Mouse (Mus musculus): ENCODE measurements at regions not wholly inside any gene's neighbourhood (a gene's known extent, or its start where the extent isn't known, plus 50 kb on each side); places are given as distances from the start of the nearest gene placed in this dataset.

DNA sequence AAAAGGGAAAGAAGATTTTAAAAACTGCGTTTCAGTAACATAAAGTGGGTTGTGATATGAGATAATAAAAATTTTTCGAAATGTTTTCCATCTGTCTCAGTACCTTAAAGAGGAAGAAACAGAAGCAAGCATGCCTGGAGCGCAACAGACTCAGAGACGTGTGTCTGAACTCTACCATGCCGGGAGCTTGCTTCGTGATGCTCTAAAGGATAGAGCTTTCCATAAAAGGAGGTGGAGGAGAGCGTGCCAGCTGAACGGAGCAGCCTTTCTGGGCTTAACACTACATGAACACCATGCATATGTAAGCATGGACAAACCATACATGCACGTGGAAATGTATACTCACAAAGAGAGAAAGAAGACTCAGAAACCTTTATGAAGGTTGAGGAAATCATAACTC is 387.5 kb upstream of the Slc7a11 start:
- Histone ChIP-seq H3K27me3 (ENCODE audit: control insufficient read depth) (no peaks in the 10 kb centered on the region), H3K9me3 (ENCODE audit: control insufficient read depth, low read length) (no peaks in the 10 kb centered on the region; the same call in 1 of the 2 replicates), H3K4me1 (ENCODE audit: control insufficient read depth) (no peaks in the 10 kb centered on the region), H3K36me3 (ENCODE audit: control insufficient read depth) (no peaks in the 10 kb centered on the region), H3K4me3 (replicated peaks) (no peak overlapping the region)
- TF ChIP-seq TAL1 (IDR thresholded peaks at IDR 0.05; ENCODE audit: low read length), result no peak
- no peak for TF ChIP-seq GATA1 (IDR thresholded peaks at IDR 0.05; ENCODE audit: low read length)

DNA sequence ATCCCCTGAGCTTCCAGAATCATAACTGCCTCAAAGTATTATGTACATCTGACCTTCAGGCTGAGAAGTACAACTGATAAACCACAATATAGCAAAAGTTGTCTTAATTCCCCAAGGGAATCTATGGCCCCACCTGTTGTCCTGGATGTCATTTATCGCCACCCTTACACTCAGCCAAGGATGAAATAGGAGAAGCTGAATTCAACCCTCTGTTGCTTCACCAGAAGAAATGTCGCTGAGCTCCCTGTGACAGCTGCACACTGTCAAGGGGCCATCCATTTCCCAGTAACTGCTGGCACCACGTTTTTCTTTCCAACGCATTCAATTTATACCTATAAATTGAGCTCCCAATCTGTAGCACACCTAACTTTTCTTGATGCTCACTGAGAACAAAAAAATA is 382.0 kb upstream of the Noct start:
- H3K9me3 ChIP-seq (ENCODE audit: control insufficient read depth, low read length), result peaks cover under 1% of the 10 kb centered on the region
- H3K4me1 ChIP-seq (ENCODE audit: control insufficient read depth), result no peaks in the 10 kb centered on the region
- TF ChIP-seq TAL1 (IDR thresholded peaks at IDR 0.05; ENCODE audit: low read length) (no peak), GATA1 (IDR thresholded peaks at IDR 0.05; ENCODE audit: low read length) (no peak)
- no peaks in the 10 kb centered on the region for H3K27me3 ChIP-seq (ENCODE audit: control insufficient read depth)
- no peak overlapping the region for H3K4me3 ChIP-seq (replicated peaks)
- H3K36me3 ChIP-seq (ENCODE audit: control insufficient read depth), result no peaks in the 10 kb centered on the region

- no peaks in the 10 kb centered on the region for H3K4me1 ChIP-seq (ENCODE audit: control insufficient read depth)
- H3K27me3 ChIP-seq (ENCODE audit: control insufficient read depth), result no peaks in the 10 kb centered on the region
- H3K9me3 ChIP-seq (ENCODE audit: control insufficient read depth, low read length), result peaks cover 9% of the 10 kb centered on the region
- no peaks in the 10 kb centered on the region for H3K36me3 ChIP-seq (ENCODE audit: control insufficient read depth)
- no peak for TF ChIP-seq TAL1 (IDR thresholded peaks at IDR 0.05; ENCODE audit: low read length)
- no peak for TF ChIP-seq GATA1 (IDR thresholded peaks at IDR 0.05; ENCODE audit: low read length)
- H3K4me3 ChIP-seq (replicated peaks), result no peak overlapping the region
Observed at GRCm38 (mm10) chr3:50844835-50845301, 379.4 kb upstream of the Noct start.

- no peaks in the 10 kb centered on the region for H3K36me3 ChIP-seq (ENCODE audit: control insufficient read depth)
- H3K27me3 ChIP-seq (ENCODE audit: control insufficient read depth), result no peaks in the 10 kb centered on the region
- no peak overlapping the region for H3K4me3 ChIP-seq (replicated peaks)
- TF ChIP-seq GATA1 (IDR thresholded peaks at IDR 0.05; ENCODE audit: low read length) (no peak), TAL1 (IDR thresholded peaks at IDR 0.05; ENCODE audit: low read length) (no peak)
- peaks cover 9% of the 10 kb centered on the region for H3K9me3 ChIP-seq (ENCODE audit: control insufficient read depth, low read length)
- H3K4me1 ChIP-seq (ENCODE audit: control insufficient read depth), result no peaks in the 10 kb centered on the region
Observed at GRCm38 (mm10) chr3:50845311-50845710, 378.9 kb upstream of the Noct start.

- H3K4me3 ChIP-seq (replicated peaks), result no peak overlapping the region
- peaks cover 9% of the 10 kb centered on the region for H3K9me3 ChIP-seq (ENCODE audit: control insufficient read depth, low read length)
- H3K4me1 ChIP-seq (ENCODE audit: control insufficient read depth), result no peaks in the 10 kb centered on the region
- H3K27me3 ChIP-seq (ENCODE audit: control insufficient read depth), result no peaks in the 10 kb centered on the region
- no peak for TF ChIP-seq TAL1 (IDR thresholded peaks at IDR 0.05; ENCODE audit: low read length)
- no peak for TF ChIP-seq GATA1 (IDR thresholded peaks at IDR 0.05; ENCODE audit: low read length)
- H3K36me3 ChIP-seq (ENCODE audit: control insufficient read depth), result no peaks in the 10 kb centered on the region
Observed at GRCm38 (mm10) chr3:50848528-50848927, 375.7 kb upstream of the Noct start.

DNA sequence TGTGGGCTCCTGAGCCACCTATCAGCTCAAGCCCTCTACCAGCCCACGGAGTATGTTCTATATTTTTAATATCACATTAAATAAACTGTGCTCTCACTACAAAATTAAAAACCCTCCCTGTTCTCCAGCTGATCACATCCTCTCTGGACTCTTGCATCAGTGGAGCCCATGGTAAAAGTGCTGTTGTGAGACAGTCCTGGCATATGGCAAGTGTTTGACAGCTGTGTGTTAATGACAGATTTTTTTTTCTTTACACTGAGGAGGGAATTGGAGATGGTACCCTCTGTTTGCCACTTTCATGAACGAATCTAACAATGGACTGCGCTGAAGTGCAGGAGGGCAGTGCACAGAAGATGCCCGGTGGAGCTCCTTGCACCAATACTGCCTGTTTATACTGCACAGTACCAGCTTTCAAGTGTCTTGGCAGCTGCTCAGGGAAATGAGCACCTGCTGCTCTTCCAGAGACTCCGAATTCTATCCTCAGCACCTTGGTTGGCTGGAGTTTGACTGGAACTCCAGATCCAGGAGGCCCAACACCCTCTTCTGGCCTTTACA is 373.1 kb upstream of the Noct start:
- no peak overlapping the region for H3K4me3 ChIP-seq (replicated peaks)
- peaks cover 9% of the 10 kb centered on the region for H3K9me3 ChIP-seq (ENCODE audit: control insufficient read depth, low read length)
- no peak for TF ChIP-seq TAL1 (IDR thresholded peaks at IDR 0.05; ENCODE audit: low read length)
- no peak for TF ChIP-seq GATA1 (IDR thresholded peaks at IDR 0.05; ENCODE audit: low read length)
- no peaks in the 10 kb centered on the region for H3K36me3 ChIP-seq (ENCODE audit: control insufficient read depth)
- H3K4me1 ChIP-seq (ENCODE audit: control insufficient read depth), result no peaks in the 10 kb centered on the region
- H3K27me3 ChIP-seq (ENCODE audit: control insufficient read depth), result no peaks in the 10 kb centered on the region

DNA sequence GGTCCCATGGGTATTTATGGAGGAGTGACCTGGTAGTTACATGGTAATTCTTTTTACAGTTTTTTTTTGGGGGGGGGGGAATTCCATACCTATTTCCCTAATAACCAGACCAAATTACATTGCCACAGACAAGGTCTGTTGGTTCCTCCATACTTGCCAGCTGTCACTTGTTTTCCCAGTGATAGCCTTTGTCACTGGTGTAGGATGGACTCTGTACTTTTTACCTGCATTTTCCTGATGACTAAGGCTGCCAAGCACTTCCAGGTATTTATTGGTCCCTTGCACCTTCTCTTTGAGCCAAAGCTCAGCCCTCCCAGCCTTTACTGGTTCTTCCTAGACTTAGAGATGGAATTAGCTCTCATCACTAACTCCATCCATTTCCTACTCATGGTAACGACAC is 357.1 kb upstream of the Noct start:
- no peak overlapping the region for H3K4me3 ChIP-seq (replicated peaks)
- no peaks in the 10 kb centered on the region for H3K36me3 ChIP-seq (ENCODE audit: control insufficient read depth)
- H3K27me3 ChIP-seq (ENCODE audit: control insufficient read depth), result no peaks in the 10 kb centered on the region
- no peaks in the 10 kb centered on the region for H3K9me3 ChIP-seq (ENCODE audit: control insufficient read depth, low read length)
- no peaks in the 10 kb centered on the region for H3K4me1 ChIP-seq (ENCODE audit: control insufficient read depth)
- TF ChIP-seq GATA1 (IDR thresholded peaks at IDR 0.05; ENCODE audit: low read length), result no peak

GRCm38 (mm10) chr3:50869211-50869610 is 355.0 kb upstream of the Noct start:
- no peak overlapping the region for H3K4me3 ChIP-seq (replicated peaks)
- H3K27me3 ChIP-seq (ENCODE audit: control insufficient read depth), result no peaks in the 10 kb centered on the region
- H3K9me3 ChIP-seq (ENCODE audit: control insufficient read depth, low read length), result no peaks in the 10 kb centered on the region
- H3K36me3 ChIP-seq (ENCODE audit: control insufficient read depth), result no peaks in the 10 kb centered on the region
- TF ChIP-seq GATA1 (IDR thresholded peaks at IDR 0.05; ENCODE audit: low read length), result no peak
- no peak for TF ChIP-seq TAL1 (IDR thresholded peaks at IDR 0.05; ENCODE audit: low read length)
- no peaks in the 10 kb centered on the region for H3K4me1 ChIP-seq (ENCODE audit: control insufficient read depth)

- Histone ChIP-seq H3K9me3 (ENCODE audit: control insufficient read depth, low read length) (no peaks in the 10 kb centered on the region), H3K4me3 (replicated peaks) (no peak overlapping the region), H3K4me1 (ENCODE audit: control insufficient read depth) (no peaks in the 10 kb centered on the region), H3K36me3 (ENCODE audit: control insufficient read depth) (no peaks in the 10 kb centered on the region), H3K27me3 (ENCODE audit: control insufficient read depth) (no peaks in the 10 kb centered on the region)
- TF ChIP-seq TAL1 (IDR thresholded peaks at IDR 0.05; ENCODE audit: low read length) (no peak), GATA1 (IDR thresholded peaks at IDR 0.05; ENCODE audit: low read length) (no peak)
Observed at GRCm38 (mm10) chr3:50879050-50879449, 345.2 kb upstream of the Noct start.

DNA sequence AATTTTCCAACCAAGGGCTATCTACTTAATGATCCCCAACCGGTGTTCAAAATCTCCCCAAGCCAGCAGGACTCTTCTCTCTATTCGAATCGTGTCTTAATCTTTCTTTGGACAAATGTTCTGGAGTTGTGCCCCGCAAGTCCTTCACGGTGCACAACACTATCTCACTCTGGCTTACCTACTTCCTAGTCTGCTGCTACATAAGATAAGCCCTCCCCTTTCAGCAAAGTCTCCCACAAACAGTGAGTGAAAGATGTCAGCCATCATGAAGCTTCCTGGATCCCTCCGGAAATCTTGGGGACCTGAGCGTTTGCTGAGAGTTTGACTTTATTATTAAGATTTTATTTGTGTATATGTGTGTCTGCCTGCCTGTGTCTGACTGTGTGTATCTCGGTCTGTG is 344.7 kb upstream of the Noct start:
- Histone ChIP-seq H3K36me3 (ENCODE audit: control insufficient read depth) (no peaks in the 10 kb centered on the region), H3K9me3 (ENCODE audit: control insufficient read depth, low read length) (no peaks in the 10 kb centered on the region; the same call in 1 of the 2 replicates), H3K4me3 (replicated peaks) (no peak overlapping the region), H3K4me1 (ENCODE audit: control insufficient read depth) (no peaks in the 10 kb centered on the region), H3K27me3 (ENCODE audit: control insufficient read depth) (no peaks in the 10 kb centered on the region)
- no peak for TF ChIP-seq GATA1 (IDR thresholded peaks at IDR 0.05; ENCODE audit: low read length)
- TF ChIP-seq TAL1 (IDR thresholded peaks at IDR 0.05; ENCODE audit: low read length), result no peak

Measured in erythroblast, embryonic 14.5 days (primary cell).